Mouse (Mus musculus) MEL (cell line): ENCODE results near the gene Med13.

Source experiments
- CTCF ChIP-seq, 3 experiments: IDR thresholded peaks in 2 of 3; conservative IDR thresholded peaks in 1 of 3; 2 replicates each; pipeline ENCODE4 v1.5.1; 2011 to 2012; ENCODE audit warnings: low read length in 3 of 3, low read depth in 2 of 3, mild to moderate bottlenecking in 2 of 3, improper control_type of control experiment in 1 of 3, inconsistent platforms in 1 of 3, mixed read lengths in 1 of 3, moderate library complexity in 1 of 3; ENCODE audit not compliant: control insufficient read depth in 1 of 3, insufficient read depth in 1 of 3, poor library complexity in 1 of 3, severe bottlenecking in 1 of 3
- ELF1 ChIP-seq: IDR thresholded peaks from 2 replicates; pipeline ENCODE4 v1.6.1; 2014; ENCODE audit warnings: low read depth, mild to moderate bottlenecking, inconsistent platforms, low read length, improper control_type of control experiment, moderate library complexity
- EP300 ChIP-seq, 2 experiments: IDR thresholded peaks; 2 replicates each; pipeline ENCODE4 v1.6.1; 2011; ENCODE audit warnings: improper control_type of control experiment in 2 of 2, low read length in 2 of 2, low read depth in 1 of 2, mild to moderate bottlenecking in 1 of 2
- MYC ChIP-seq: IDR thresholded peaks from 2 replicates; pipeline ENCODE4 v1.6.1; 2011; ENCODE audit warnings: low read depth, mild to moderate bottlenecking, low read length, improper control_type of control experiment, moderate library complexity
- POLR2A ChIP-seq, 2 experiments: IDR thresholded peaks; 2 replicates each; pipeline ENCODE4 v1.6.1; 2011 to 2012; ENCODE audit warnings: low read length in 2 of 2, mild to moderate bottlenecking in 2 of 2, control low read depth in 1 of 2, improper control_type of control experiment in 1 of 2, low read depth in 1 of 2, moderate library complexity in 1 of 2; ENCODE audit not compliant: control insufficient read depth in 1 of 2, insufficient read depth in 1 of 2, poor library complexity in 1 of 2
- RAD21 ChIP-seq: IDR thresholded peaks from 2 replicates; pipeline ENCODE4 v1.6.1; 2011; ENCODE audit warnings: mild to moderate bottlenecking, low read depth, low read length, improper control_type of control experiment
- ZC3H11A ChIP-seq: IDR thresholded peaks from 2 replicates; pipeline ENCODE4 v1.6.1; 2012; ENCODE audit warnings: low read depth, mild to moderate bottlenecking, inconsistent platforms, low read length, improper control_type of control experiment

GRCm38 (mm10) chr11:86356854-86357788, at the start of gene Med13:
- TF ChIP-seq ZC3H11A (no peak), CTCF (IDR thresholded peaks at IDR 0.05 in 2 of 3, conservative IDR thresholded peaks at IDR 0.05 in 1 of 3; ENCODE audit: control insufficient read depth in 1 of 3, insufficient read depth in 1 of 3, low read depth in 2 of 3, low read length in 3 of 3, poor library complexity in 1 of 3, severe bottlenecking in 1 of 3) (0 out of 6 replicates have a peak, but pooled peaks of 1 of the 3 experiments have one; percentile 1), RAD21 (no peak), ELF1 (no peak), EP300 (IDR thresholded peaks at IDR 0.05; ENCODE audit: low read depth in 1 of 2, low read length in 2 of 2) (no peak), MYC (no peak), POLR2A (IDR thresholded peaks at IDR 0.05; ENCODE audit: control insufficient read depth in 1 of 2, insufficient read depth in 1 of 2, low read depth in 1 of 2, low read length in 2 of 2, poor library complexity in 1 of 2) (peak in 1 of 2 experiments; percentile 16; a peak in 1 of 4 replicates)
